Mouse (Mus musculus) hindbrain, embryonic 12.5 days (tissue): ENCODE data around the gene Mdm2. TPM values are rescaled to one million over a fixed set of nuclear protein-coding genes. Genes with fewer than 3 reads are reported as not detected.

Source experiments
- ATAC-seq: fragments of 200-750 bp; cut with Nextera tagmentation; 2 replicates; pipeline ENCODE4 v1.8.0; 2017; ENCODE audit warnings: moderate TSS enrichment; ENCODE audit not compliant: low FRiP score
- H3K27ac ChIP-seq: fragments of 300-500 bp; sonication (generic); 2 replicates; pipeline ENCODE4 v1.5.1; 2016; ENCODE audit warnings: mild to moderate bottlenecking
- H3K27me3 ChIP-seq: fragments of 300-500 bp; sonication (generic); 2 replicates; pipeline ENCODE4 v1.6.1; 2016; ENCODE audit warnings: mild to moderate bottlenecking
- H3K36me3 ChIP-seq: fragments of 300-500 bp; sonication (generic); 2 replicates; pipeline ENCODE4 v1.6.1; 2016; ENCODE audit warnings: mild to moderate bottlenecking
- H3K4me1 ChIP-seq: fragments of 300-500 bp; sonication (generic); 2 replicates; pipeline ENCODE4 v1.6.1; 2016
- H3K4me2 ChIP-seq: fragments of 300-500 bp; sonication (generic); replicated peaks from 2 replicates; pipeline ENCODE4 v1.6.1; 2016; ENCODE audit warnings: mild to moderate bottlenecking
- H3K4me3 ChIP-seq: fragments of 300-500 bp; sonication (generic); 2 replicates; pipeline ENCODE4 v1.5.1; 2016; ENCODE audit warnings: mild to moderate bottlenecking
- H3K9ac ChIP-seq: fragments of 300-500 bp; sonication (generic); 2 replicates; pipeline ENCODE4 v1.6.1; 2016; ENCODE audit warnings: mild to moderate bottlenecking, moderate library complexity
- H3K9me3 ChIP-seq: fragments of 300-500 bp; sonication (generic); replicated peaks from 2 replicates; pipeline ENCODE4 v1.6.1; 2016; ENCODE audit warnings: mild to moderate bottlenecking
- WGBS: fragments of 180-500 bp; shearing (Covaris S2); methylation state at CpG from one replicate; pipeline ENCODE4 v1.1.7; 2016; 5-methylcytosine and 5-hydroxymethylcytosine counted together
- polyA plus RNA-seq: library from polyadenylated mRNA; unstranded; fragments of >200 nt; fragmentation: Nextera tagmentation; extraction: Ambion mirVana; gene quantifications from 2 replicates; pipeline ENCODE4 v1.2.1, GENCODE M21; 2016

The Mdm2 gene
- polyA plus RNA-seq, 1 experiment from 2014 or later = 69.2 TPM

DNA sequence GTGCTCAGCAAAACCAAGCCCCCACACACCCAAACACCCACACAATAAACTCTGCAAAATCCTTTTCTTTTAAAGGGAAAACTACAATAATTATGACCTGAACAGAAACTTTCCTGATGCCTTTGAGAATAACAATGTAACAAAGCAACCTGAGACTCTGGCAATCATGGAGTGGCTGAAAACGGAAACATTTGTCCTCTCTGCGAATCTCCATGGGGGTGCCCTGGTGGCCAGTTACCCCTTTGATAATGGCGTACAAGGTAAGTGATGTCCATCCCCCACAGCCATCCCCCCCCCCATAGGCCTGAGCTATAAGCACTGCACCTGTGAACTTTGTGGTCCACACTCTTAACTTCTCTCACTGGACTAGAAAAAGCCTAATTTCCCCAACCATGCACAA is 40.5 kb downstream of the Mdm2 start:
- Histone ChIP-seq H3K9ac (no peak overlapping the region), H3K4me1 (peaks cover 3% of the 10 kb centered on the region; the same call in 1 of the 2 replicates), H3K36me3 (no peaks in the 10 kb centered on the region), H3K4me3 (no peak overlapping the region), H3K27me3 (no peaks in the 10 kb centered on the region), H3K27ac (no peak overlapping the region), H3K9me3 (no peaks in the 10 kb centered on the region), H3K4me2 (no peak overlapping the region)
- WGBS = 73% methylated on average over 3 of the region's 3 CpGs
- no peak for ATAC-seq

DNA sequence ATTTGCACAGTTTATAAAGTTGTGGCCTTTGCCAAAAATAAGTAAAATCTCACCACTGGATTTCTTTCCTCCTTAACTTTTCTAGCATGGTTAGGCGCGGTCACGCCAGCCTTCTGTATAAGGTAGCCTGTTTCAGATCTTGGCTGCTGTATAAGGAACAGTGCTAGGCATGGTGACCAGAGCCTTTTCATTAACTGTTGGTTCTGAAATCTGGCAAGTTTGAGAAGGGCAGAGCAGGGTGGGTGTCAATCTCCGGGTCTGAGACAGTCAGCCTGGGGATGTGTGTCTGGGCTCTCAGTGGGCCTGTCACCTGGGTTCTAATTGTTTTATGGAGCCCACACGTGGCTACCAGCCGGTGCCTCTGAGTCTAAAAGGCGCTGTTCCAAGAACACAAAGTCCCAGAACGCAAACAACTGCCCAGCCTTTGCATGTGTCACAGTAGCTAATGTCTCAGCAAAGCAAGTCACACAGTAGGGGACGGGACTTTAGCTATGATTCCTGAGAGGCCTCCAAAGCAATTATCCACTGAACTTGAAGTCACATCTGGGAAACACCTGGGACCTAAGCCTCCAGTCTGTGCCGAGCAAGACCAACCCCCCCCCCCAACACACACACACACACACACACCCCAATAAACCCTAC is 41.0 kb downstream of the Mdm2 start:
- H3K36me3 ChIP-seq = no peaks in the 10 kb centered on the region
- no peaks in the 10 kb centered on the region for H3K9me3 ChIP-seq
- 66% methylated on average over 10 of the region's 10 CpGs for WGBS
- H3K27me3 ChIP-seq = no peaks in the 10 kb centered on the region
- no peak overlapping the region for H3K9ac ChIP-seq
- H3K4me2 ChIP-seq = no peak overlapping the region
- no peak overlapping the region for H3K4me3 ChIP-seq
- no peak overlapping the region for H3K27ac ChIP-seq
- H3K4me1 ChIP-seq = peaks cover 3% of the 10 kb centered on the region; the same call in 1 of the 2 replicates
- 0 out of 2 replicates have a peak, but pooled peaks have one; percentile 32 for ATAC-seq

DNA sequence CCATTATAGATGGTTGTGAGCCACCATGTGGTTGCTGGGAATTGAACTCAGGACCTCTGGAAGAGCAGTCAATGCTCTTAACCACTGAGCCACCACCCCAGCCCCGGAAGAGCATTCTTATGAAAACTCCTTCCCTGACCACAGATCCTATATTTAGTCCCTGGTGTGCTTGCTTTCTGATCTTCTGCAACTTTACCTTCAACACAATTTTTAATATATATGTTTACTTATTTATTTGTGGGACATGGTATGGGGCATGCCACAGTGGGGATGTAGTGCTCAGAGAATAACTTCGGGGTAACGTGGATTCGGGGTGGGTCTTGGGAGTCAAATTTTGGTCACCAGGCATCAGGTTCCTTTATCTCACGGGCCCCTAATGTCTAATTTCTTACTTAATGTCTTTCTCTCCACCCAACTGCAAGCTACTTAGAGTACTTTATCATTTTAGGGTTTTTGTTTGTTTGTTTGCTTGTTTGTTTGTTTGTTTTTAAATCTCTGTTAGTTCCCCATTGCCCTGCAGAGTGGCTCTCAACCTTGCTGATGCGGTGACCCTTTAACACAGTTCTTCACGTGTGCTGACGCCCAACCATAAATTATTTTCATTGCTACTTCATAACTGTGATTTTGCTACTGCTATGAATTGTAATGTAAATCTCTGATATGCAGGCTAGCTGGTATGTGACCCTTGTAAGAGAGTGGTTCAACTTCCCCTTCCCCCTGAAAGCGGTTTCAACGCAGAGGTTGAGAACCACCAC is 41.8 kb downstream of the Mdm2 start:
- Histone ChIP-seq H3K9me3 (no peaks in the 10 kb centered on the region), H3K27ac (no peak overlapping the region), H3K9ac (no peak overlapping the region), H3K36me3 (no peaks in the 10 kb centered on the region), H3K4me3 (no peak overlapping the region), H3K27me3 (no peaks in the 10 kb centered on the region), H3K4me1 (peaks cover 6% of the 10 kb centered on the region), H3K4me2 (no peak overlapping the region)
- 88% methylated on average over 10 of the region's 10 CpGs for whole genome bisulfite sequencing
- ATAC-seq = no peak

DNA sequence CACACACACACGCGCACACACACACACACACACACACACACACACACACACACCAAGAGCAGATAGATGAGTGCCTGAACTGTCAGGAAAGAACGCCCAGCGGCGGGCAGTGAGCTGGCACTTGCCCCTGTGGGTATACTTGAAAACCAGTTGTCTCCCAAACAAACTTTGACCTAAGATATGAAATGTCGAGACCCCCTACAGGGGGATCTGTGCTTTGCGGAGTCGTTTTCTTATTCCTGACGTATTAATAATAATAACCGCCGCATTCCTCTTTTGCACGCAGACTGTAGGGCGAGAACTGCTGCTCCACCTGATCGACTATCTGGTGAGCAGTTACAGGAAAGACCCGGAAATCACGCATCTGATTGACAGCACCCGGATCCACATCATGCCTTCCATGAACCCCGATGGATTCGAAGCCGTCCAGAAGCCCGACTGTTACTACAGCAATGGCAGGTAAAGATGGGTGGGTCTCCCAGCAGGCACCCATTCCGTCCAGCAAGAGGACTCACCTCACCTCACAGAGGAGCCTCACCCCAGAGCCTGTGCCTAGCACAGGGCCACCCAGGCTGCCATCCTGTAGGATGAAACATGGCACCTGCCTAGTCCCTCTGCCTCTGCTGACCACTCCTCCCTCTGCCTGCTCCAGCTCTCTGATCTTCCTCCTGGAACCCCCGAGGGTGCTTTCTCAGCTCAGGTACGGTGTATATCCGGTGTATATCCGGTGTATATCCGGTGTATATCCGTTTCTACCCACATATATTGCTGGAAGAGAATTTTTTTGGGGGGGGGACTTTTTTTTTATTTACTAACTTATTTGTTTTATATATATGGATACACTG is 42.7 kb downstream of the Mdm2 start:
- Histone ChIP-seq H3K4me1 (peaks cover 10% of the 10 kb centered on the region), H3K9me3 (no peaks in the 10 kb centered on the region), H3K4me2 (no peak overlapping the region), H3K4me3 (no peak overlapping the region), H3K36me3 (no peaks in the 10 kb centered on the region), H3K27ac (no peak overlapping the region), H3K27me3 (no peaks in the 10 kb centered on the region), H3K9ac (no peak overlapping the region)
- ATAC-seq = no peak
- WGBS = 93% methylated on average over 28 of the region's 28 CpGs

DNA sequence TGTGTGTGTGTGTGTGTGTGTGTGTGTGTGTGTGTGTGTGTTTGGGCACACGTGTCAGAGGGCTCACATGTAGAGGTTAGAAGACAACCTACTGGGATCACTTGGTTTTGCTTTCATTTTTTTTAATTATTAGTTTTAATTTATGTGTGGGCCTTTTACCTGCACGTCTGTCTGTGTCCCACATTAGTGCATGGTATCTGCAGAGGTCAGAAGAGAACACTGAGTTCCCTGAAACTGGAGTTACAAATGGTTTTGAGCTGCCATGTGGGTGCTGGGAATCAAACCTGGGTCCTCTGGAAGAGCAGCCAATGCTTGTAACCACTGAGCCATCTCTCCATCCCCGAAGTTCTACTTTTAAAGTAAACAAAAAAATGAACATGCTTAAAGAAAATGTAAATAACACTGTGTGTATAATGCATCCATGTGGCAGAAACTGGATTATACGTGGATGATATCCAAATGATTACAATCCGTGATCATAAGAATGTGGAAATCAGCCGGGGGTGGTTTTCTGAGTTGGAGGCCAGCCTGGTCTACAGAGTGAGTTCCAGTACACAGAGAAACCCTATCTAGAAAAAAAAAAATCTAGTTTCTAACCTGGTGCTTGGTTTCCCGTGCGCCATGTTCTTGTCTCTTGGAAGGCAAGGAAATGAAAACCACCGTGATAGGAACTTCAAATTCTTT is 43.5 kb downstream of the Mdm2 start:
- 94% methylated on average over 9 of the region's 9 CpGs for WGBS

DNA sequence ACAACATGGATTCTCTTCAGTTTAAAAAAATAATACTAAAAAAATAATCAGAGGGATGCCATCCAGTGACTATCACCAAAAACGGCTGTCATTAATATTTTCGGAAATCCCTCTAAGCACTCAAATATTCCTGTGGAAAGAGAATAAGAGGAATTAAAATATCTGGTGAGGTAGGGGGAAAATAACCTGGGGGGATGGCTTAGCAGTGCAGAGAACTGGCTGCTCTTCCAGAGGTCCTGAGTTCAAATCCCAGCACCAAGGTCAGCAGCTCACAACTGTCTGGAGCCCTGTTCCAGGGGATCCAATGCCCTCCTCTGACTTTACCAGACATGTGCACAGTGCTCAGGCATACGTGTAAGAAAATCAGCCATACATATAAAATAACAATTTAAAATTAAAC is 44.2 kb downstream of the Mdm2 start:
- Histone ChIP-seq H3K36me3 (no peaks in the 10 kb centered on the region), H3K27ac (no peak overlapping the region), H3K4me3 (no peak overlapping the region), H3K9me3 (no peaks in the 10 kb centered on the region), H3K4me1 (peaks cover 10% of the 10 kb centered on the region), H3K4me2 (no peak overlapping the region), H3K27me3 (no peaks in the 10 kb centered on the region), H3K9ac (no peak overlapping the region)
- ATAC-seq = no peak
- 93% methylated on average over 3 of the region's 3 CpGs for WGBS

More for the DNA sequence above, 43.5 kb downstream of the Mdm2 start:
- no peak for ATAC-seq
- Histone ChIP-seq H3K27me3 (no peaks in the 10 kb centered on the region), H3K4me2 (no peak overlapping the region), H3K9me3 (no peaks in the 10 kb centered on the region), H3K4me1 (peaks cover 10% of the 10 kb centered on the region), H3K4me3 (no peak overlapping the region), H3K9ac (no peak overlapping the region), H3K36me3 (no peaks in the 10 kb centered on the region), H3K27ac (no peak overlapping the region)

DNA sequence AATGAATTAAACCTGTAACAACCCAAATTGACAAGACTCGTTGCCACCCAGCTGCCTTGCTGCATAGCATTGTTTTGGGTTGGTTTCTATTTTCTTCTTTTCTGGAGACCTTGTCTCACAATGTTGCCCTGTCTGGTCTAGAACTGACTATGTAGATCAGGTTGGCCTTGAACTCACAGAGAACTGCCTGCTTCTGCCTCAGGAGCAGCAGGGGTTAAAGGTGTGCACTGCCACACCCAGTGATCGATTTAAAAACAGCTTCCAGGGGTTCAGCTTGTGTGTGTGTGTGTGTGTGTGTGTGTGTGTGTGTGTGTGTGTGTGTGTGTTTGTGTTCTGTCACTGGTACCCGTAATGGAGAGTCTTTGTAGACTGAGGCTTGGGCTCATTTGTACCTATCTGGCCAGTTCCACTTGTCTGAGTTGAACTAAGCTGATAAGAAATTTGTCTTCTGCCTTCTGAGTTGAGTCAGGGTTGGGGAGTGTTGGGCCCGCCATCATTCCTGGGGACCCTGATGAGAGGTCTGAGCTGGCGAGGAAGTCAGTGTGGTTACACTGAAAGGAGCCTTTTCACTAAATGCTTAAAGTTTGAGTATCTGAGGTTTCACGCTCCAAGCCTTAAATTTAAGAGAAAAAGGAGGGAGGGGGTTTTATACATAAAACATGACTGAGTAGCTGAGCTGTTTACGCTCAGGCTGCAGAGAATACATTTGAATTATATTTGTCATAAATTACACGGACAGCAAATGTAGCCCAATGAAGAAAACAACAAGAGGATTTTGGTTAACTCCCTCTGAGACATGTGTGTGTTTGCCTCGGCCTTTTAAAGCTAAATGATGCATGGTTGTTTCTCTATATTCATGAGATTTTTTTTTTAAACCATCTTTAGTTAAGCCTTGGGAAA is 44.9 kb downstream of the Mdm2 start:
- Histone ChIP-seq H3K27ac (no peak overlapping the region), H3K27me3 (no peaks in the 10 kb centered on the region), H3K4me3 (no peak overlapping the region), H3K9me3 (no peaks in the 10 kb centered on the region), H3K4me2 (no peak overlapping the region), H3K4me1 (peaks cover 10% of the 10 kb centered on the region), H3K9ac (no peak overlapping the region), H3K36me3 (no peaks in the 10 kb centered on the region)
- 75% methylated on average over 9 of the region's 9 CpGs for WGBS
- no peak for ATAC-seq

DNA sequence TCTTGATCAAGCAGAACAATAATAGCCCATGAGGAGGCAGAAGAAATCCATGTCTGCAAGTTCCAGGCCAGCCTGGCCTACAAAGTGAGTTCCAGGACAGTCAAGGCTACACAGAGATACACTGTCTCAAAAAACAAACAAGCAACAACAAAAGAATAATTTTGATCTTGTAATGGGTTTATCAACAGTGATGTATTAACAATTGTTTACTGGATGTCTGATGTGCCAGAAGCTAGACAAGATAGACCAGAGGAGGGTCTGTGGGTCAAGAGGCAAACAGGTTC is 45.7 kb downstream of the Mdm2 start:
- Histone ChIP-seq H3K9me3 (no peaks in the 10 kb centered on the region), H3K4me1 (peaks cover 10% of the 10 kb centered on the region), H3K36me3 (no peaks in the 10 kb centered on the region), H3K4me2 (no peak overlapping the region), H3K9ac (no peak overlapping the region), H3K4me3 (no peak overlapping the region), H3K27me3 (no peaks in the 10 kb centered on the region), H3K27ac (no peak overlapping the region)
- no peak for ATAC-seq

DNA sequence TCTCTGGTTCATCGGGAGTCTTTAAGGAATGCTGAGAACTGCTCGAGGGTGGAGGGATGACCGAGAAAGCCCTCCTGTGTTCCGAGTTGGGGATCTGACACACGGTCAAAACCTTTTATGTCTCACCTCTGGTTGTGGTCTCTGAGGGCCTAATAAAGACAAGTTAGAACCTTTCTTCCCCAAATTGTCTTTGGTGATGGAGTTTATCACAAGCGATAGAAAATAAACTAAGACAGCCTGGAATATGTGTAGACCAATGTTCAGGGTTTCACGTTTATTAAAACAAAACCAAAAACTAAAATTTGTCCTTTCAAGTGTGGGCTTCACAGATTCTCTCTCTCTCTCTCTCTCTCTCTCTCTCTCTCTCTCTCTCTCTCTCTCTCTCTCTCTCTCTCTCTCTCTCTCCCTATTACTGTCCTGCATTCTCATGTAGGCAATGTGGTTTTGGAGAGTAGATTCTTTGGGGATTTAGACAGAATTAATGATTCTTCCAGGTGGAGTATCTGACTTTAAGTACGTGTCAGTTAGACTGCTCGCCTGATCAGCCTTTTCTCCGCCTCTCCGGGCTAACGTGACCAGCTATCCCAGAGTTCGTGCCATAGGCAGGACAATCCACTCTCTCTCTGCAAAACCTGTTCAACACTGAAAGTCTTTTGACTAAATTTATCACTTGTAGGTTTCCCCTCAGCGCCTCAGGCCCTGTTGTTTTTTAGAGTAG is 46.2 kb downstream of the Mdm2 start:
- H3K36me3 ChIP-seq = no peaks in the 10 kb centered on the region
- no peak for ATAC-seq
- H3K4me2 ChIP-seq = peak overlapping the region; percentile 27; the same call in 1 of the 2 replicates

DNA sequence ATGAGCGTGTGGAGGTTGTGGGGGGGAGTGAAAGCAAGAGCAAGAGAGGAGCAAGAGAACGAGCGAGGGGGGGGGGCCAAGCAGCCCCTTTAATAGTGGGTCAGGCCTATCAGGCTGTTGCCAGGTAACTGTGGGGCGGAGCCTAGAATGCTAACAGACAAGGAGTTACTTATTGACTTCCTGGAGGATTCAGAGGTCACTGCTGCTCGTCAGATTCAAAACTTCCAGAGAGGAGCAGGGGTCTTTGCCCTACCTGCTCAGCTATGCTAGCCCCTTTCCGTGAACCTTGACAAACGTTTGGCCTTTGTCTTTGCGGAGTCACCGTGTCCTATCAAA is 46.7 kb downstream of the Mdm2 start:
- H3K36me3 ChIP-seq = no peaks in the 10 kb centered on the region
- H3K4me1 ChIP-seq = peaks cover 7% of the 10 kb centered on the region; the same call in 1 of the 2 replicates
- H3K27ac ChIP-seq = no peak overlapping the region
- H3K27me3 ChIP-seq = no peaks in the 10 kb centered on the region
- H3K9ac ChIP-seq = no peak overlapping the region
- H3K4me2 ChIP-seq = peak overlapping the region; percentile 27
- WGBS = 14% methylated on average over 7 of the region's 9 CpGs
- H3K9me3 ChIP-seq = no peaks in the 10 kb centered on the region
- no peak overlapping the region for H3K4me3 ChIP-seq
- ATAC-seq = no peak

More for the DNA sequence above, 46.2 kb downstream of the Mdm2 start:
- WGBS = 63% methylated on average over 14 of the region's 14 CpGs
- Histone ChIP-seq H3K9ac (no peak overlapping the region), H3K27me3 (no peaks in the 10 kb centered on the region), H3K4me1 (peaks cover 7% of the 10 kb centered on the region; the same call in 1 of the 2 replicates), H3K27ac (no peak overlapping the region), H3K4me3 (no peak overlapping the region), H3K9me3 (no peaks in the 10 kb centered on the region)
